Mouse (Mus musculus) liver, adult 2 months (tissue): ENCODE measurements around the gene Rbl1. TPM values are rescaled to one million over a fixed set of nuclear protein-coding genes. Genes with fewer than 3 reads are reported as not detected.
A peak's percentile ranks its signal among the peaks of the same experiment; 100 is the strongest.

Experiments
- DNase-seq: peaks from one replicate; pipeline ENCODE4 v3.0.0-alpha.2; 2011; ENCODE audit warnings: low read depth, low spot score; ENCODE audit errors: extremely low read depth
- H3K27ac ChIP-seq: fragments of 200-500 bp; replicated peaks from 2 replicates; pipeline ENCODE4 v1.5.1; 2012; ENCODE audit warnings: low read depth, mild to moderate bottlenecking, control low read depth, inconsistent platforms, low read length; ENCODE audit not compliant: insufficient read depth
- H3K27me3 ChIP-seq: fragments of 200-500 bp; 2 replicates; pipeline ENCODE4 v1.6.1; 2012; ENCODE audit warnings: mild to moderate bottlenecking, moderate library complexity, low read length, inconsistent platforms; ENCODE audit not compliant: control insufficient read depth, insufficient read depth
- H3K36me3 ChIP-seq: fragments of 200-500 bp; 2 replicates; pipeline ENCODE4 v1.6.1; 2012; ENCODE audit warnings: low read length, inconsistent platforms; ENCODE audit not compliant: control insufficient read depth, insufficient read depth
- H3K4me1 ChIP-seq: fragments of 200-500 bp; 2 replicates; pipeline ENCODE4 v1.6.1; 2011; ENCODE audit warnings: low read length; ENCODE audit not compliant: control insufficient read depth, insufficient read depth
- H3K4me3 ChIP-seq: fragments of 200-500 bp; 2 replicates; pipeline ENCODE4 v1.5.1; 2011; ENCODE audit warnings: low read depth, mild to moderate bottlenecking, control low read depth, low read length, moderate library complexity; ENCODE audit not compliant: insufficient read depth
- H3K79me2 ChIP-seq: fragments of 200-500 bp; 2 replicates; pipeline ENCODE4 v1.6.1; 2012; ENCODE audit warnings: inconsistent platforms, mild to moderate bottlenecking, low read length, moderate library complexity; ENCODE audit not compliant: control insufficient read depth, insufficient read depth
- H3K9ac ChIP-seq: fragments of 200-500 bp; 2 replicates; pipeline ENCODE4 v1.6.1; 2012; ENCODE audit warnings: low read depth, mild to moderate bottlenecking, control low read depth, inconsistent platforms, low read length
- CTCF ChIP-seq: fragments of 200-500 bp; IDR thresholded peaks from 2 replicates; pipeline ENCODE4 v1.5.1; 2011; ENCODE audit warnings: low read depth, low read length, control low read depth
- POLR2A ChIP-seq: fragments of 200-500 bp; IDR thresholded peaks from 2 replicates; pipeline ENCODE4 v1.6.1; 2011; ENCODE audit warnings: low read length, control low read depth; ENCODE audit not compliant: insufficient read depth; ENCODE audit errors: extremely low read depth
- WGBS: fragments of 180-500 bp; shearing (Covaris S2); methylation state at CpG from one replicate; pipeline ENCODE4 v1.1.7; 2018; 5-methylcytosine and 5-hydroxymethylcytosine counted together
- polyA plus RNA-seq: library from polyadenylated mRNA; depleted of rRNA; stranded (reverse); fragments of >200 nt; gene quantifications from 2 replicates; pipeline ENCODE4 v1.2.3, GENCODE M21; 2012
- total RNA-seq: library from RNA; depleted of rRNA; stranded (reverse); fragments of >200 nt; gene quantifications from 2 replicates; pipeline ENCODE4 v1.2.3, GENCODE M21; 2014

Gene Rbl1
- total and polyA plus RNA-seq, 2 experiments: 0.62 to 2.3 TPM

GRCm38 (mm10) chr2:157135014-157135413, 69.3 kb downstream of the Rbl1 start, which contains the start of gene Samhd1:
Samhd1 (minus strand) TSS chr2:157135265.
- under 1% methylated on average over 32 of the region's 32 CpGs for WGBS
- Histone ChIP-seq H3K4me1 (peaks cover 5% of the 10 kb centered on the region), H3K27ac (0 out of 2 replicates have a peak within 1 kb of the TSS, but pooled peaks have one; percentile 25), H3K9ac (peak within 1 kb of the TSS; percentile 66), H3K4me3 (peak within 1 kb of the TSS; percentile 70), H3K27me3 (no peaks in the 10 kb centered on the region), H3K36me3 (no peaks in the 10 kb centered on the region), H3K79me2 (peaks cover 6% of the 10 kb centered on the region; the same call in 1 of the 2 replicates)
- TF ChIP-seq POLR2A (peak; percentile 74), CTCF (no peak)
- DNase-seq: peak; percentile 84

- DNase-seq: no peak
- H3K36me3 ChIP-seq: no peaks in the 10 kb centered on the region
- peak overlapping the region; percentile 66 for H3K9ac ChIP-seq
- 2% methylated on average over 25 of the region's 25 CpGs for WGBS
- H3K79me2 ChIP-seq: peaks cover 6% of the 10 kb centered on the region; the same call in 1 of the 2 replicates
- TF ChIP-seq CTCF (no peak), POLR2A (no peak)
- H3K27me3 ChIP-seq: no peaks in the 10 kb centered on the region
- H3K4me1 ChIP-seq: peaks cover 5% of the 10 kb centered on the region
- H3K27ac ChIP-seq: 0 out of 2 replicates have a peak overlapping the region, but pooled peaks have one; percentile 2
- H3K4me3 ChIP-seq: peak overlapping the region; percentile 70
These were observed 69.8 kb downstream of the Rbl1 start for GRCm38 (mm10) chr2:157134479-157134931.

- Histone ChIP-seq H3K4me1 (peaks cover 5% of the 10 kb centered on the region), H3K27ac (0 out of 2 replicates have a peak overlapping the region, but pooled peaks have one; percentile 43), H3K4me3 (peak overlapping the region; percentile 70), H3K9ac (peak overlapping the region; percentile 66; the same call in 1 of the 2 replicates), H3K27me3 (no peaks in the 10 kb centered on the region), H3K79me2 (peaks cover 6% of the 10 kb centered on the region; the same call in 1 of the 2 replicates), H3K36me3 (no peaks in the 10 kb centered on the region)
- 41% methylated on average over 11 of the region's 11 CpGs for WGBS
- DNase-seq: no peak
- TF ChIP-seq POLR2A (no peak), CTCF (no peak)
These were observed 70.4 kb downstream of the Rbl1 start for GRCm38 (mm10) chr2:157133769-157134478.

- H3K9ac ChIP-seq: no peak overlapping the region
- DNase-seq: no peak
- peak overlapping the region; percentile 31 for H3K27ac ChIP-seq
- no peak overlapping the region for H3K4me3 ChIP-seq
- peaks cover 6% of the 10 kb centered on the region; the same call in 1 of the 2 replicates for H3K79me2 ChIP-seq
- 78% methylated on average over 3 of the region's 3 CpGs for WGBS
- H3K27me3 ChIP-seq: no peaks in the 10 kb centered on the region
- H3K4me1 ChIP-seq: peaks cover 5% of the 10 kb centered on the region
- H3K36me3 ChIP-seq: no peaks in the 10 kb centered on the region
- TF ChIP-seq CTCF (no peak), POLR2A (no peak)
These were observed 71.4 kb downstream of the Rbl1 start for GRCm38 (mm10) chr2:157132686-157133540.

GRCm38 (mm10) chr2:157132086-157132485, 72.2 kb downstream of the Rbl1 start:
- no peak for DNase-seq
- TF ChIP-seq POLR2A: no peak
- no peak for TF ChIP-seq CTCF
- peaks cover 6% of the 10 kb centered on the region; the same call in 1 of the 2 replicates for H3K79me2 ChIP-seq
- peaks cover 2% of the 10 kb centered on the region; the same call in 1 of the 2 replicates for H3K36me3 ChIP-seq
- 87% methylated on average over 1 of the region's 1 CpGs for WGBS
- no peak overlapping the region; the same call in 1 of the 2 replicates for H3K9ac ChIP-seq
- H3K4me3 ChIP-seq: no peak overlapping the region
- no peaks in the 10 kb centered on the region for H3K27me3 ChIP-seq
- H3K4me1 ChIP-seq: peaks cover 5% of the 10 kb centered on the region
- H3K27ac ChIP-seq: no peak overlapping the region
